ENCODE assay signal across 21 mouse cellular contexts in genomic region chr8:126067306-126067705, GRCm38 (mm10).
DNase-seq lines count a peak whose midpoint lies in the region; ATAC-seq and TF ChIP-seq lines count a peak whose summit lies in the region.
"Had no signal": no experiment of that assay in that cellular context is flagged by ENCODE, and none has a peak within 500 bp of the region (broad histone marks: within the 10 kb centered on the region; RNA-seq: fewer than 3 reads in every experiment).

No protein-coding gene starts in this region.

- H3K4me3 ChIP-seq in embryonic facial prominence, embryonic 14.5 days (ENCODE audit: low read depth, low read length), result no peak overlapping the region
- H3K4me3 ChIP-seq in embryonic facial prominence, embryonic 10.5 days, result no peak overlapping the region
- no peak overlapping the region for H3K4me3 ChIP-seq in hindbrain, postnatal 0 days (ENCODE audit: low read length)
- no peak overlapping the region for H3K4me3 ChIP-seq in hindbrain, embryonic 12.5 days
- H3K4me3 ChIP-seq: embryonic facial prominence, embryonic 13.5 days; heart, embryonic 13.5 days; kidney, embryonic 15.5 days had no signal

- WGBS in embryonic facial prominence, embryonic 14.5 days, result 40% methylated on average over 6 of the region's 6 CpGs
- WGBS in embryonic facial prominence, embryonic 10.5 days, result 80% methylated on average over 6 of the region's 6 CpGs
- WGBS in hindbrain, postnatal 0 days, result 54% methylated on average over 6 of the region's 6 CpGs
- WGBS in hindbrain, embryonic 12.5 days, result 73% methylated on average over 6 of the region's 6 CpGs

- H3K9ac ChIP-seq in embryonic facial prominence, embryonic 14.5 days (ENCODE audit: low read depth, low read length), result no peak overlapping the region
- no peak overlapping the region for H3K9ac ChIP-seq in hindbrain, postnatal 0 days (replicated peaks; ENCODE audit: low read length)
- no peak overlapping the region for H3K9ac ChIP-seq in hindbrain, embryonic 12.5 days
- H3K9ac ChIP-seq: embryonic facial prominence, embryonic 13.5 days; forebrain, postnatal 0 days; heart, embryonic 13.5 days; kidney, embryonic 15.5 days had no signal

- H3K27me3 ChIP-seq in embryonic facial prominence, embryonic 14.5 days (replicated peaks; ENCODE audit: control insufficient read depth, insufficient read depth, low read length), result no peaks in the 10 kb centered on the region
- H3K27me3 ChIP-seq in embryonic facial prominence, embryonic 10.5 days (replicated peaks; ENCODE audit: low read depth, poor library complexity, severe bottlenecking), result no peaks in the 10 kb centered on the region
- H3K27me3 ChIP-seq in hindbrain, postnatal 0 days (ENCODE audit: insufficient read depth, low read length), result no peaks in the 10 kb centered on the region
- H3K27me3 ChIP-seq in hindbrain, embryonic 12.5 days, result no peaks in the 10 kb centered on the region
- H3K27me3 ChIP-seq: embryonic facial prominence, embryonic 13.5 days had no signal

- DNase-seq in cerebellum, adult 11-12 months, result peak; percentile 41
- no peak for DNase-seq in cerebellum, adult 8-10 months
- peak; percentile 30 for DNase-seq in embryonic facial prominence, embryonic 14.5 days (ENCODE audit: low spot score)
- DNase-seq in embryonic facial prominence, embryonic 10.5 days (ENCODE audit: low spot score), result no peak
- DNase-seq in hindbrain, postnatal 0 days (ENCODE audit: low spot score), result no peak
- peak; percentile 54 for DNase-seq in cerebellum, postnatal 14 days
- no peak for DNase-seq in layer of hippocampus, adult 8-10 months (ENCODE audit: low spot score in 2 of 2)
- DNase-seq: adrenal gland, adult 8-10 months; B cell, adult 2 months; gastrocnemius, postnatal 14 days; heart, postnatal 36 days; kidney, adult 2 months had no signal

- no peaks in the 10 kb centered on the region for H3K36me3 ChIP-seq in embryonic facial prominence, embryonic 14.5 days (ENCODE audit: control insufficient read depth, insufficient read depth, low read length)
- no peaks in the 10 kb centered on the region for H3K36me3 ChIP-seq in embryonic facial prominence, embryonic 10.5 days (replicated peaks)
- H3K36me3 ChIP-seq in hindbrain, postnatal 0 days (ENCODE audit: insufficient read depth, low read length), result no peaks in the 10 kb centered on the region
- no peaks in the 10 kb centered on the region for H3K36me3 ChIP-seq in hindbrain, embryonic 12.5 days
- H3K36me3 ChIP-seq: embryonic facial prominence, embryonic 13.5 days; G1E; heart, embryonic 13.5 days; kidney, embryonic 15.5 days had no signal

- H3K4me1 ChIP-seq in embryonic facial prominence, embryonic 14.5 days (ENCODE audit: control insufficient read depth, insufficient read depth, low read length), result 0 out of 2 replicates have a peak, but pooled peaks cover 3% of the 10 kb centered on the region
- H3K4me1 ChIP-seq in embryonic facial prominence, embryonic 10.5 days, result no peaks in the 10 kb centered on the region
- H3K4me1 ChIP-seq in hindbrain, postnatal 0 days (ENCODE audit: insufficient read depth, low read length), result peaks cover 16% of the 10 kb centered on the region
- H3K4me1 ChIP-seq in hindbrain, embryonic 12.5 days, result peaks cover 6% of the 10 kb centered on the region
- H3K4me1 ChIP-seq: embryonic facial prominence, embryonic 13.5 days; heart, embryonic 13.5 days had no signal

- H3K4me2 ChIP-seq in embryonic facial prominence, embryonic 14.5 days (ENCODE audit: low read depth, low read length), result no peak overlapping the region
- no peak overlapping the region for H3K4me2 ChIP-seq in hindbrain, postnatal 0 days (ENCODE audit: low read depth, low read length)
- H3K4me2 ChIP-seq in hindbrain, embryonic 12.5 days (replicated peaks), result no peak overlapping the region
- H3K4me2 ChIP-seq: embryonic facial prominence, embryonic 13.5 days; heart, embryonic 13.5 days; kidney, embryonic 15.5 days had no signal

- H3K9me3 ChIP-seq in embryonic facial prominence, embryonic 14.5 days (ENCODE audit: control insufficient read depth, low read length), result no peaks in the 10 kb centered on the region
- H3K9me3 ChIP-seq in embryonic facial prominence, embryonic 10.5 days, result no peaks in the 10 kb centered on the region
- H3K9me3 ChIP-seq in hindbrain, postnatal 0 days (ENCODE audit: low read length), result no peaks in the 10 kb centered on the region
- no peaks in the 10 kb centered on the region for H3K9me3 ChIP-seq in hindbrain, embryonic 12.5 days (replicated peaks)
- H3K9me3 ChIP-seq: embryonic facial prominence, embryonic 13.5 days; kidney, embryonic 15.5 days had no signal

- no peak for ATAC-seq in embryonic facial prominence, embryonic 14.5 days (ENCODE audit: low read depth)
- no peak for ATAC-seq in hindbrain, postnatal 0 days
- ATAC-seq in hindbrain, embryonic 12.5 days (ENCODE audit: low FRiP score), result no peak
- ATAC-seq: CD4-positive, CD25-positive, alpha-beta regulatory T cell, adult 4 months; hindbrain, embryonic 16.5 days; intestine, embryonic 16.5 days had no signal

- no peak for TF ChIP-seq CTCF in hindbrain, postnatal 0 days (IDR thresholded peaks at IDR 0.05; ENCODE audit: low read depth)

- no peak overlapping the region for H3K27ac ChIP-seq in embryonic facial prominence, embryonic 14.5 days (replicated peaks; ENCODE audit: low read depth, low read length)
- H3K27ac ChIP-seq in embryonic facial prominence, embryonic 10.5 days (replicated peaks), result no peak overlapping the region
- peak overlapping the region; percentile 8; the same call in 1 of the 2 replicates for H3K27ac ChIP-seq in hindbrain, postnatal 0 days
- H3K27ac ChIP-seq in hindbrain, embryonic 12.5 days, result no peak overlapping the region
- H3K27ac ChIP-seq: embryonic facial prominence, embryonic 13.5 days; heart, embryonic 13.5 days; kidney, embryonic 15.5 days had no signal

Comparison
In these comparisons a context has a peak if more than half of its experiments do, and no peak if none do; other contexts are left out.
1. DNase-seq: peak in cerebellum, adult 11-12 months (single experiment), embryonic facial prominence, embryonic 14.5 days (single experiment) and cerebellum, postnatal 14 days (2 of 2); none in cerebellum, adult 8-10 months (single experiment), embryonic facial prominence, embryonic 10.5 days (single experiment), hindbrain, postnatal 0 days (single experiment) and layer of hippocampus, adult 8-10 months (0 of 2).